Mouse (Mus musculus) thymus, postnatal 25 days (tissue): ENCODE measurements around the gene Klhl24.
"Not testable (repeated sequence)": the region's sequence is repeated elsewhere in the genome, so short reads cannot be mapped to it uniquely, and the experiment has no call there.

ENCODE experiments used
- DNase-seq: peaks from one replicate; pipeline ENCODE4 v3.0.0; 2022

Klhl24 gene

DNA sequence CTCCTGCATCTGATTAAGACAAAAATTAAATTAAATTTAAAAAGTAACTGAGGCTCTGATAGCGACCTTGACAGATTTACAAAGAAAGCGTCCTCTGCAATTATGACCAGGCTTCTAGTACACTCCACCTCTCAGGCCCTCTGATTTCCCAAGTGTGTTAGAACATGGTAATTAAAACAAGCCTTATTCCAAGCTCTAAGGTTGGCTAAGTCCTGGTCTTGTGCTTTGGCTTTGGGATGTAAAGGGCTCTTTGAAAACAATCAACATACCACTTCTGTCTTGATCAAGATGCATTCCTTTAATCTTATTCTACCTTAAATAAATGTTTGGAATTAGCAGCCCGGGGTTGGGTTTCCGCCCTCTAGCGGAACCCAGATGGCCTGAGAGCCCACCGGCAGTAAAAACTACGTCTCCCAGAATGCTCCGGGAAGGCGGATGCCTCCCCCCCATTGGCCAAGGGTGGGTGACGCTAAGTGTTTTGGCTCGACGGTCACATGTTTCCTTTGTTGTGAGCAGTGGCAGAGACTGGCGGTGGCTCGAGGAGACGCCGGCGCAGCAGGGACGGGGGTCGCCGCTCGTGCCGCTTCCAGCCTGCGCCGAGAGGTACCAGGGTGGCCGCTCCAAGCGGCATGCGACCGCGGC is at the start of gene Klhl24:
Gene Klhl24 (plus strand): TSS at position 474 of the 642 bp plus-strand sequence.
- DNase-seq = peak; percentile 92

DNA sequence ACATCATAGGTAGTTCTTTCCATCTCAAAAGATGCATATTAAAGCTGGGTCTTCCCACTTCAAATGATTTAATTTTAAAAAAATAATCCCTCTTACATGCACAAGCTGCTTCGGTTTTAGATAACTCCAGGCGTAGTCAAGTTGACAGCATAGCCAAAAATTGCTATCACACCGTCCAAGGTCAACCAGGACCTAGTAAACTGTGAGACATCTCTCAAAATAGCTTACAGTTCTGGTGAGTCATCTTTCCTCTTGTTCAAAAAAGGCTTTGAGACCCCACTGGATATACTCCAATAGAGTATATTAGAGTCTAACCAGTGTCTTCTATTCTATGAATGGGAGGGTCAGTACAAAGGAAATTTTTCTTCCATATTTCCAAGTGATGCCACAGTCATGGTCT is 44.7 kb upstream of the Klhl24 start:
- no peak for DNase-seq

DNA sequence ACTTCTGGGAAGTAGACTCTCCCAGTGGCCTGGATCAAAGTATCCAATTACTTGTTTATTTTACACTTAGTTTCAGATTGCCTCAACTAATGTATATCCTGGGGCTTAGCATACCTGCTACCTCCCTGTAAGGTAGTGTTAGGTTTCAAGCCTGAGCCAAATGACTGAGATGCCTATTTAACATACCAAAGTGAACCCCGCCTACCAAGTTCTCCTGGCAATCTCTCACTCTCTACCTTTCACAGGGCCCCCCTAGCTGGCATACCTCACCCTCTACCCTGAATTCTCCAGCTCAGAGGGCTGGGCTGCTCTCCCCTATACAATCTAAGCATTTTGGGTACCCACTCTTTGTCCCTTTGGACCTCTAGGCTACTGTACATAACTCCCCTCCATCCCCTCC is 24.6 kb upstream of the Klhl24 start:
- no peak for DNase-seq

DNA sequence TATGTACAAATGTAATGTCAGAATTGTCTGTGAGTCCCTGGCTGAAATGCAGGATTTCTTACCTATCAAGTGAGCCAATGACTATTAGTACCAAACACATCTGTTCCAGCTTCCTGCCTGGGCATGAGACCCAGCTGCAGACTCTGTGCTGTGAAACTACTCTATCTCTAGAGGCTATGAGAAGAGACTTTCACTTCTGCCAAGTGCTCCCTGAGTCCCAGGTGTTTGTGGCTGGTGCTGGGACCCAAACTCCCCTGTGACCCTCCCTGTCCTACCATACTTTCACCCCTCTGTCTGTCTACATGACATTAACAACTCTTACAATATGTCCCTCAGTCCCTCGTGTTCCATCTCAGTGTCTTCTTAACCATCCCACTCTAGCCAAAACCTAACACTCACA is 20.7 kb upstream of the Klhl24 start:
- no peak for DNase-seq

DNA sequence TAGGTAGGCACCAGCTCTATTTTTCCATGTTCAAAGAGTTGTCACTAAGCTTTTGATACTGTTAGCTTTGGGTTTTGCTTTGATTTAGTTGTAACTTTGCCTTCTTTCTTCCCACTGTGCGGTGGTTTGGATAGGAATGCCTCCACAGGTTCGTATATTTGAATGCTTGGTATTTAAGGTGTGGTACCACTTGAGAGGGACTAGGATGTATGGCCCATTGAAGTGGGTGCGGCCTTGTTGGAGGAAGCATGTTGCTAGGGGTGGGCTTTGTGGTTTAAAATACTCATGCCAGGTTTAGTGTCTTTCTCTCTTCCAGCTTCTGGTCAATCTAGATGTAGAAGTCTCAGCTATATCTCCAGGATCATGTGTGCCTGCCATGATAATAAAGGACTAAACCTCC is 17.1 kb upstream of the Klhl24 start:
- DNase-seq = no peak

DNA sequence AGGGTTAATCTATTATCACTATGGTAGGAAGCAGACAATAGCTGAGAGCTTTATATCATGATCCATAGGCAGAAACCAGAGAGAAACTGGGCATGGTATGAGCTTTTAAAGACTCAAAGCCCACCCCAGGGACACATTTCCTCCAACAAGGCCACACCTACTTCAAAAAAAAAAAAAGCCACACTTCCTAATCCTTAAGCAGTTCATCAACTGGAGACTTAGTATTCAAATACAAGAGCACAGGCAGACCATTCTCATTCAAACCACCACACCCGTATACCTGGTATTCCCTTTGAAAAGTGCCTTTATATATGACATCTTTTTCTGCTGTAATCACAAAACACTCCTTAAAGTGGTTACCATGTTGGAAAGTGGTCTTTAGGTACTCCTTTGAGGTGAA is 12.7 kb upstream of the Klhl24 start:
- DNase-seq = no peak

DNA sequence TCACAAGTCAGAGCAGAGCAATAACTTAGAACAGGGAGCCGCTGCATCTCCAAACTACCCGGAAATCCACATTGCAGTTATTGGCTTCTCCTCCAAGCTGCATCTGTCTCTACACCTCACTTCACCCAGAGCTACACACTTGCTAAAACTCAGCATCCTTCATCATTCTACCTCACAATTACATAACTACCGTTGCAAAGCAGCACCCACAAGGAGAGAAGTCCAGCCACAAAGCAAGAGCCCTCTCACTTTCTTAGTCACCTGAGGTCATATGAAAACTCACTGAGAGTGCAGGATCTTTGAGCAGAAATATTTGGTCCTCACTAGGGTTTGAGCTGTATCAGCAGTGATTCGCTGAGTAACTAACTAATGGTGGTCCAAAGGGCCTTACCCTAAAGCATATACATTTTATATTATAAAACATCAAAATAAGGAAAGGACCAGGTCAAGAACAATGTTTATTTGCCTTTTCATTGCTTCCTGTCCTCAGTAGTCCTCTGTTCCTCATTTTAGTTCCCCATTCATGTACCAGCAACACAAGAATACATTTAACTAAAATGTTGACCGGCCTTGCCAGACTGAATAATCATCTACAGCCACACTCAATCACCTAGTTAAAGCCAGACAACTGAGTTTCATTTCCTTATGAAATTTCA is 12.0 kb upstream of the Klhl24 start:
- DNase-seq = no peak

DNA sequence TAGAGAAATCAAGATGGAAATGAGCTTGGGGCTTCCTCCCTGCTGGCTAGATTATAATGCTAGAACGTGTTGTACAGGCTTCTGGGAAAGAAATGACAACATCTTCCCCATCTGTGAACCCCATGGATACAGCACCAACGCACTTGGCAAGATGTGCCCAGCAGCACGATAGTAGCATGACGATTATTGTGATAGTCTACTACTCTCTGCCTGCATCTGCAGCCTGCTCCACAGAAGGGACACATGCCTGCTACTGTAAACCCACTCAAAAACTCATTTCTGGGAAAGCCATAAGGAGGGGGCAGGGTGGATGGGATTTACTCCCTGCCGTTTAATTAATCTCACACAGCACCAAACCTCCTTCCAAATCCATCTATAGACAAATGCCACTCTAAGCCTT is 10.4 kb upstream of the Klhl24 start:
- DNase-seq = no peak

DNA sequence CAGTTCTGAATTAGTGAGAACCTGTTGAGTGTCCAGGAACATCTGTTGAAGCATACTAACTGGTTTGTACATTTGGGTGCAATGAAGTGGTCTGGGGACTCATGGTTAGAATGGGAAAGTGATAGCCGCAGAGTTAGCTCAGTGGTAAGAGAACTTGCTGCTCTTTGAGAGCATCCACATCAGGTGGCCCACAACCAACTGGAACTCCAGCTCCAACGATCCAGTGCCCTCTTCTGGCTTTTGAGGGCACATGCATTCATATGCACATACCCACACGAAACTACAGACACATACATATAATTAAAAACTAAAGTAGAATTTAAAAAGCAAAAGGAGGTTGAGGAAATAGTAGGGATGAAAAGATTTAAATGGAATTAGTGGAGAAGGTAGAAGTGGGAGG is 7.7 kb upstream of the Klhl24 start:
- DNase-seq = no peak

DNA sequence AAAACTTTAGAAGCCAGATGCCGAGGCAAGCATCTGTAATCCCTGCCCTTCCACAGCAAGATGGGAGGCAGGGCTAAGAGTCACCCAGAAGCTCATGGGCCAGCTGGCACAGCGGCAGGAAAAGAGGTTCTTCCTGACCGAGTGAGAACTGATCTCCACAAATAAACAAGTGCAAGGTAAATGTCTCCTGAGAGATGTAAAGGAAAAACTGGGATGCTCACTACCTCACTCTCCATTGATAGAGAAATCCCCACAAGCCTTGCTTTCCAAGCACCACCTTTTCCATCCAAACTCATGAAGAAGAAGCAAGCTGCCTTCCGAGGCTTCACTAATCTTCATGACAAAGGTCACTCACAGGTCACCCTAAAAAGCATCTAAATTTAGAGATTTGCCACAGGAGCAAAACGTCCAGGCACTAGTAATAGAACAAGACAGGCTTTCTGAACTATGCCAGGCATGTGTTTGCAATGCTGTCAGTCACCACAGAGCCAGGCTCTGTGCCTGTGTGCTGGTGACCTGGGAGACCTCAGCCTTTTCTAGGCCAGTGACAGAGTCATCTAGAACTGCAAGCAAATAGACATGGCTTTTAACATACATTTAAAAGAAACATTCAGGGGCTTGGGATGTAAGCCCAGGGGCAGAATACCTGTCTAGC is 6.3 kb upstream of the Klhl24 start:
- DNase-seq = no peak

DNA sequence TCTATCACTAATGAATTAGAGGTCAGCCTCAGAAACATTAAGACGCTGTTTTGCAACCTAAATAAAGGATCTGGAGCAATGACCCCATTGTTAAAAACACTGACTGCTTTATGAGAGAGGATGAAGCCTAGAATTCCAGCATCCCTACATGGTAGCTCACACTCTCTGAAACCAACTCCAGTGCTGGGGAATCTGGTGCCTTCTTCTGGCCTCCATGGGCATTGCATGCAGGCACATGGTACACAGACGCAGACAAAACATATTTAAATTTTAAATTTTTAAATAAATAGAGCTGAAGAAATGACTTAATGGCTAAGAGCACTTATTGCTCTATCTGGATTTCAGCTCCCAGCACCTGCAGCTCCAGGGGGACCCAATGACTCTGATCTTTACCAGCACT is 1.4 kb upstream of the Klhl24 start:
- DNase-seq = peak; percentile 13

DNA sequence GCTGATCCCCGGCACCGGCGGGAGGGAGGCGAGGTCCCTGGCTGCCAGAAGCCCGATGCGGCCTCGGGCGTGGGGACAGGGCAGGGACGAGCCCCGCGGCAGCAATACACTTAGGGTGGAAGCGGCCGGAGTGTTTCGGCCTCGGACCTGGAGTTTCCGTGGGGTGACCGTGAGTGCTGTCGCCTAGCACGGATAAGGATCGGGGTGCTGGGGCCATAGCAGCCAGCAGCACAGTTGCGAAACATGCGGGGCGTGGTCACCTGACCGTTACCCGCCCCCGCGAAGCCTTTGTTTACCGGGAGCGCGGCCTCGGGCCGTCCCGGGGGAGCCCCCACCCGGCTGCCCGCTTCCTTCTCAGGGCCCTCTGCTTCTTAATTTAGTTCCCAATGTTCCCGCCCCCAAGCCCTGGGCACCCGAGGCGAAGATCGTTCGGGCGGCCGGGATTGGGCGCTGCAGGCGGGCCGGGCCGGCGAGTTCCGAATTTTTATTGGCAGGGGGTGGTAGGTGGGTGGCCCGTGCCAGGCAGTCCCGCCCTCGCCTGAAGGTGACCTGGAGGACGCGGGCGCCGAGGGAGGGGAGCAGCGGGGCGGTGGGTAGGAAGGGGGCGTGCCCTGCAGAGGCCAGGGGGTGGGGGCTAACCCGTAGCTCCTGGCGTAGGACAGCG is 501 bp downstream of the Klhl24 start:
- DNase-seq = peak; percentile 93

DNA sequence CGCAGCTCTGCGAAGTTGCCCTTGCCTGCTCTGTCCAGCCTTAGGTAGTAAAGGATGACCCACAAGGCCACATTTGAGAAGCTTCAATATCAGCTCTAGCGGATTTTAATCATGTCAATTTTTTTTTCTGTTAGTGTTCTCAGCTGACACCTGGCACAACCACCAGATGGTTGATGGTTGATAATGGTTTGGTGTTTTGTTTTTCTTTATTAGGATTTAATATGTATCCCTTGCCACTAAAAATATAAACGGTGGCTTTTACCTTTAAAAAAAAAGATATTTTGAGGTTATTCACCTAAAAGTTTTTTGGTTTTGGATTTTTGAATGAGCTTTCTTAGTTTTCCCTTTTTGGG is 1.0 kb downstream of the Klhl24 start:
- DNase-seq = no peak

DNA sequence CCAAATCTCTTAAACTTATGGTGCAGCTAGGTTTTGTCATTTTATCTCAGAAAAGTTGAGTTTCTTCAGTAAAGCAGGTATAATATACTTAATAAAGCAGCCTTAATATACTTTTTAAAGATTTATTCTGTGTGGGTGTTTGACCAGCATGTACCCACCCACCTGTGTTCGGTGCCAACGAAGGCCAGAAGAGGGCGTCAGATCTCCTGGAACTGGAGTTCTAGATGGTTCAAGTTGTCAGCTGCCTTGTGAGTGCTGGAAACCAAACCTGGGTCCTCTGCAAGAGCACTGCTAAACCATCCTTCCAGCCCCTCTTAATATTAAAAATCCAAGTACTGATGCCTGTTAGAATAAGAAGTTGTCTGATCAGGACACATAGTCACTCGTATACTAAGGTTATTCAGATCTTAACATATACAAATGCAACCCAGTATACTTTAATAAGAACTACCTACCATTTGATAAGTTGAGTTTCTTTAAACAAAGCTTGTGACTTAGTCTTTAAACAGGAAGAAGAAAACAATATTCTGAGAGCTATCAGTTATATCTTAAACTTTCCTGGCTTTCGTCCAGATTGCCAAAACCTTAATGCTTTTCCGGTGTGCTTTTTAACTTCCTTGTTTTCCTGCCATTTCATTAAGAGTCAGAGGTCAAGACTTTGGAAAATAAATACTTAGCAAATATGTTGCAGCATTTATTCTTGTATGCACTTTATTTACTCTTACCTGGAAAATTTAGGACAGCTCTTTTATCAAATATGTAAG is 1.7 kb downstream of the Klhl24 start:
- peak; percentile 20 for DNase-seq

DNA sequence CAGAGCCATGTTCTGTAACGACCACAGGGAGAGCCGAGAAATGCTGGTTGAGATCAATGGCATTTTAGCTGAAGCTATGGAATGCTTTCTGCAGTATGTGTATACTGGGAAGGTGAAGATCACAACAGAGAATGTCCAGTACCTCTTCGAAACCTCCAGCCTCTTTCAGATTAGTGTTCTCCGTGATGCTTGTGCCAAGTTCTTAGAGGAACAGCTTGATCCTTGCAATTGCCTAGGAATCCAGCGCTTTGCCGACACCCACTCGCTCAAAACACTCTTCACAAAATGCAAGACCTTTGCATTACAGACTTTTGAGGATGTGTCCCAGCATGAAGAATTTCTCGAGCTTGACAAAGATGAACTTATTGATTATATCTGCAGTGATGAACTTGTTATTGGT is 9.7 kb downstream of the Klhl24 start:
- no peak for DNase-seq

DNA sequence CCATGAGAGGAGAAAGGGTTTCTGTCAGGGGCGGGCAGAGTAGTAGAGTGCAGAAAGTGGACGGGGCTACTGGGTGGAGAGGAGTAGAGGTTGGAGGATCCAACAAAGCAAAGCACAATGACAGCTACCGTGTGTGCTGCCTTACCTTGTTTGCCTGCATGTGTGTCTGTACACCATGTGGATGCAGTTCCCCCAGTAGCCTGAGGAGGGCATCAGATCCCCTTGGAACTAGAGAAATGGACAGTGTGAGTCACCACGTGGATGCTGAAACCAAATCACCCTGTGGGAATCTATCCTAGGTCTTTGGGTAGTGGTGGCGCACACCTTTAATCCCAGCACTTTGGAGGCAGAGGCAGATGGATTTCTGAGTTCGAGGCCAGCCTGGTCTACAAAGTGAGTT is 11.6 kb downstream of the Klhl24 start:
- DNase-seq = no peak

DNA sequence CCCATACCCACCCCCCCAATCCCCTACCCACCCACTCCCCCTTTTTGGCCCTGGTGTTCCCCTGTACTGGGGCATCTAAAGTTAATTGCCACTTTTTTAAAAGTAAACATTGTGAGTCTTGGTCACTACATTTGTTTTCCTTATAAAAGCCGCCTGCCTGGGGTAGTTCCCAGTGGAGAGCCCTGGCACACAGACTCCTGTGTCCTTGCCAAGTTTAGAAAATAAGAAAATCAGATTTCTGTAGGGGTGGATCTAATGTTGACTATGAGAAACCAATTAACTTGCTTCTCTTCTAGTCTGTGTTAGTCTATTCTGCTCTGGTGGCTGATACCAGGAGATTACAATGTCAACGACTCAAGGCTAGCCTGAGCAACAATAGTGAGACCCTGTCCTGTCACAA is 15.3 kb downstream of the Klhl24 start:
- no peak for DNase-seq

DNA sequence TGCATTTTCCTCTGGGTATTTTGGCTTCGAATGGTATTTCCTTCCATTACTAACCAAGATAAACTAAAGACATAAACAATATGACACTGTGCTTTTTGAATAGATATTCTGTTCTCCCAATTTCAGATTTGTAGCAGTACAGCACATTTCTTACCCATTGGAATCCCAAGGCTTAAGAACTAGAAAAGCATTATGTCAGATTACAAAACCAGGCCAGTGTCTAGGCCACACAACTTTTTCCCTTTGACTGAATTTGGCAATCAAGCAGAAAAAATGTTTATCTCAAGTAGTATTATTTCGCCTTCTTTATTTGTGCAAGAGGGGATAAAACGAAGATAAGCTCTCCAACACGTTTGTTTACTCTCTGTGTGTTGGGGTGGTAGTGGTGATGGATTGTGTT is 18.7 kb downstream of the Klhl24 start:
- no peak for DNase-seq

DNA sequence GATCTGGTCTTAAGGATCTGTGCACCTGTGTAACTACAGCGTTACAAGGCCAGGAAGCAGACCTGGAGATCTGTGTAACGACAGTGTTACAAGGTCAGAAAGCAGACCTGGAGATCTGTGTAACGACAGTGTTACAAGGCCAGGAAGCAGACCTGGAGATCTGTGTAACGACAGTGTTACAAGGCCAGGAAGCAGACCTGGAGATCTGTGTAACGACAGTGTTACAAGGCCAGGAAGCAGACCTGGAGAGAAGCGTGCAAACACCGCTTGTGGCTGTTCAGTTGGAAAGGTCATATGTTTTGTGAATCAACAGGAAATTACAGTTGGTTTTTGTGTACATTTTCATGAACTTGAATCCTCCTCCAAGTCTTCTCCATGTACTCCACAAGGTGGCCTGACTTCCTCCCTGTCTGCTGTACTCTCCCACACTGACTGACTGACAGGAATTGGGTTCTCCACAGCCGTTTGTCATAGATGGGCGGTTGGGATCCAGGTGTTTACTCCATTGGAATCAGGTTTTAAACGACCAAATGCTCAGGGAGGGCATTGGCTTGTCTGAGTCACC is 29.1 kb downstream of the Klhl24 start:
- not testable (repeated sequence) for DNase-seq

DNA sequence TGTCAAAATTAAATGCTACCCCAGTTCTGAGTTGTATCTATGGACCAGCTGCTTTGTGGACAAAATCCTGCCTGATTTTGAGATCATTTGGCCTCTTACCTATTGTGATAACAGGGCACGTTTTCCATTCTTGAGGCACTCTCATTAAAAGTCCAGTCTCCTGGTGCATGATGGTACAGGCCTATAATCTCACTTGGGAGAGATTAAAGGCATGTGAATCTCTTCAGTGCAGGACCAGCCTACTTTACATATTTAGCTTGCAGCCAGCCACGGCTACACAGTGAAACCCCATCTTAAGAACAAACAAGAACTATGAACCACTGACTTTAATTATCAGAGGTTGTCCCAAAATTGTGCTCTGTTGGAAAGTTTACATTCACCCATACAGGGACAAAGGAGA is 33.1 kb downstream of the Klhl24 start:
- DNase-seq = no peak

DNA sequence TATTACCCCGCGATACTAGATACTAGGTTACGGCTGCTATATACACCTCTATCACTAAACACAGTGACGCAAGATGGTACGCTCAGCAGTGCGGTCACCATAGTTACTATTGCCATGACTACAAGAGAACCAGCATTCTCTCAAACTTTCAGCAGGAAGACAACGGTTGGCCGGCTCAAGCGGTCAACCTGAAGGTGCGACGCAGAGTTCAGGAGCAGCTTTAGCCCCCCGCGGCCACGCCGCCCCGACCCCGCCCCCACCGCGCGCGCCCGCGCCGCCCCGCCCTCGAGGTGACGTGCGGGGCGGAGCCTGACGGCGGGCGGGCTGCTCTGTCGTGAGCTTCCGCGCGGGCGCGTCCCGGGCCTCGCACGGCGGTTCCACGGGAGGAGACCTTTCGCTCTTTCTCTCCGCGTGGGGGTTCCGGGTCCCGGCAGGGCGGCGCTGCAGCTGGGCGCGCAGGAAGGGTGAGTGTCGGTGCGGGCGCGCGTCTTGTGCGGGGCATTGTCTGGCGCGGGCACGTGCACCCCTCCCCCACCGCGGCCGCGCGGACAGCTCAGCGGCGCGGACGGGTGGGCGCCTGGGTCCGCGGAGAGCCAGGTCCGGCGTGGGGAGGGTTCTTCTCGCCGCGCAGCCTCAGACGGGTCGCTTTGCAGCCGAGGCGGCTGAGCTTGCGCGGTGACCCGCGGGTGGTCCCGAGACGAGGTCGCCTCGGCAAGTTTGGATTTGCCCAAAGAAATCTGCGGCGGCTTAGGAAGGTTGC is 43.6 kb downstream of the Klhl24 start, which contains the start of gene Yeats2:
Gene Yeats2 (plus strand): TSS at position 292 of the 760 bp plus-strand sequence.
- peak; percentile 89 for DNase-seq

DNA sequence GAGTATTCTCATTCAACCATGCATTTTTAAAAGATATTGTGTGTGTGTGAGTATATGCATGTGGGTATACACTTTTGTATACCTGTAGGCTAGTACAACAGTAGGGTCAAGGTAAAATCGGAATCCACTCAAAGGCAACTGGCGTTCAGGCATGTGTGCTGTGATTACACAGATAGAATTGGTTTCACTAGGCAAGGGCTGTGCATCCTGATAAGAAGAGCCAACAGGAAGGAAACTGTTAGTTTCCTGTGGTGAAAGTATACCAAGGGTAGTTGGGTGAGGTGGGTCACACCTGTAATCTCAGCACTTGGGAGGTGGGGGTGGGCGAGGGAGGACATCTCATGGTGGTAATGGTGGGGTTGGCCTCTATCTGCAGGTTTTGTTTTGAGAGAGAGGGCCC is 47.2 kb downstream of the Klhl24 start:
- no peak for DNase-seq
